Mouse (Mus musculus) lung, adult 10 weeks (tissue): ENCODE results near the gene B3gntl1. TPM values are rescaled to one million over a fixed set of nuclear protein-coding genes. Genes with fewer than 3 reads are reported as not detected.

ENCODE experiments used
- polyA plus RNA-seq: library from polyadenylated mRNA; stranded (reverse); fragments of 350-450 nt; fragmentation: Illumina TruSeq; extraction: RNeasy Lipid Tissue Mini Kit (QIAGEN cat#74804); gene quantifications from one replicate; pipeline ENCODE4 v1.2.3, GENCODE M21; 2014; ENCODE audit warnings: low read depth, low replicate concordance; ENCODE audit not compliant: insufficient read depth

Gene B3gntl1
- 2.5 TPM for polyA plus RNA-seq

DNA sequence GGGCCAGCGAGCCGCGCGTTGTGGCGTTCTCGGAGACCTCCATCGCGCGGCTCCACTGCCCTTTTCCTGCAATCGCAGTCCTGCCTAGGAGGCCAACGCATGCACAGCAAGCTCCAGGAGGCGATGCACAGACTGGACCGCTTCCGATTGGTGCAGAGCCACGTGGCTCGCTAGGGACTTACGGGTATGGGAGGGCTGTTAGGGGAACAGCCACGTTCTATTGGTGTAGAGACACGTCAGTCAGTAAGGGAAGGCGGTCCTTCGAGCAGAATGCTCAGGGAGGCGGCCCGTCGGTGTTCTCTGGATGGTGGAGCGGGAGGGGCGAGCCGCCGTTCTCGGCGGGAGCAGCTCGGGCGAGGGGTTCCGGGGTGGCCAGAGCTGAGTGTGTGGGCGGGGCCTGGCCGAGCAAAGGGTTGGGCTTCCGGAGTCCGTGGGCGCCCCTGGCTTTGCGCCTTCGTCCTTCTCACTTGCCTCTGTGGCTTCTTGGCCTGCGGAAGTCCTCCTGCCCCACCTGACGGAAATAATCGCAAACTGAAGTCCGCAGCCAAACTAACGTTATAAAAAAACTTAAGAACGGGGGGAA, at the start of gene B3gntl1:
B3gntl1 (minus strand) TSS at position 164 of the 583 bp plus-strand sequence.

DNA sequence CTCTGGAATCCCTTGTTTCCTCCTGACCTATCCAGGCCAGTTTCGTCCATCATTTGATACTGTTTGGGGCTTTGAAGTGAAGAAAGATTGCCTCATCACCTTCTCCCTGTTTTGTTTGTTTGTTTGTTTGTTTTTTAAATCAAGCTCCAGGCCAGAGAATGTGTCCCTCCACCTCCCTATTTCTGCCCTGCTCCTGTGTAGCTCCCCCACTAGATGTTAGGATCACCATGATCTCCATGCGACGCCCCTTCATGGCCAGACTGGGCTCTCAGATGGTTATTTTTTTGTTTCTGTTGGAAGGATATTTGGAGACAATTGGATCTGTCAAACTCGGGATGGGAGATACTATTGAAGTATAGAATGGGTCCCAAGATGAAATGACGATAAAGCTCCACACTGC, 28.3 kb upstream of the B3gntl1 start, which contains the start of gene Metrnl:
Metrnl (plus strand) TSS at position 301 of the 400 bp plus-strand sequence.

Other genes starting within 250 kb of the B3gntl1 start
- gene Fn3k, start 238.2 kb downstream of the B3gntl1 start, polyA plus RNA-seq = 3.6 TPM
- gene Tbcd, start 221.2 kb downstream of the B3gntl1 start, polyA plus RNA-seq = 20.0 TPM
- gene Zfp750, start 153.8 kb downstream of the B3gntl1 start, polyA plus RNA-seq = 1.1 TPM
- gene Metrnl, start 28.4 kb upstream of the B3gntl1 start, polyA plus RNA-seq = 23.5 TPM
- not detected for gene Ptchd3, start 157.1 kb upstream of the B3gntl1 start, polyA plus RNA-seq